Mouse (Mus musculus) CH12F3 (cell line): ENCODE data around the gene Fyb.

Experiments used
- in situ Hi-C: fragments of 300-500 bp; cut with MboI; formaldehyde crosslinking; loops from 2 replicates; pipeline ENCODE4 v1.14.3; 2020; ENCODE audit warnings: low sequenced_read_pairs

Gene Fyb

DNA sequence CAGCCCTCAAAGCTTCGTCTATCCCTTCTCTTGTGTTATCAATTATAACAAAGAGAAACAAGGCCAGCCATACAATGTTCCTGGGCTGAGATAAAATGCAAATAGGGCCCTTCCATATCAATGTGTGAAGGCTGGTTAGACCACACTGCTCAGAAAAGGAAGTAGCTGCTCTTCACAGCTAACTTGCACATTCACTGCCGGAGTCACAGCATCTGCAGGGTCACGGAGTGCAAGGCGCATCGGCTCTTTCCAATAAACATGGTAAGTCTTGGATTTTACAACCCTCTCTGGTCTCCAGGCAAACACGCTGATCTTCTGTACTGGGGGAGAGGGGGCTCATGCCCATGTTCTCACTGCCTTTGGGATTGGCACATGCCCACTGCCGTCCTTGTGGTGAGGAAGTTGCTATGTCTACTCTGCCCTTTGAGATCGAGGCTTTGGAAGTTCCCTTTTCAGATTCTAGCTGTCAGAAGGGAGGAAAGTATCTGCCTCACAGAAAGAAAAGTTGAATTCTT, at the start of gene Fyb:
Gene Fyb (plus strand): TSS at position 201 of the 515 bp plus-strand sequence.
- in situ Hi-C loops: no loop called here

GRCm38 (mm10) chr15:6483561-6483960, 39.1 kb upstream of the Fyb start:
- in situ Hi-C loops: no loop called here

DNA sequence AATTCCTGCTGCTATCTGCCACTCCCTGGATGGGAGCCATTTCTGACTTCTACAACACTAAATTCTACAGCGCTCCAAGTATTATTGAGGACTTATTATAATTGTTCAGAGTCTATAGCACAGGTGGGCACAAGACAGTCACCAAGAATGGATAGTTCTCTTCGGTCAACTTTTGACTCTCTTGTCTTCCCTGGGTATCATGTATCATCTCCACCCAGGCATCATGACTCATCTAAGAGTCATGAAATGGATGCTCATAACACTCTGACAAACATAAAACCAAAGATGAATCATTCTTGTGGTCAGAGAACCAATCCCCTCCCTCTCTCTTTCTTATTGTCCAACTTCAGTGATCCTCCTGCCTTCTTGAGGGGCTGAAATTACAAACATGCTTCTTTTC, 30.3 kb upstream of the Fyb start:
- in situ Hi-C loops: no loop called here

GRCm38 (mm10) chr15:6498396-6499070, 24.1 kb upstream of the Fyb start:
- in situ Hi-C loops: no loop called here

DNA sequence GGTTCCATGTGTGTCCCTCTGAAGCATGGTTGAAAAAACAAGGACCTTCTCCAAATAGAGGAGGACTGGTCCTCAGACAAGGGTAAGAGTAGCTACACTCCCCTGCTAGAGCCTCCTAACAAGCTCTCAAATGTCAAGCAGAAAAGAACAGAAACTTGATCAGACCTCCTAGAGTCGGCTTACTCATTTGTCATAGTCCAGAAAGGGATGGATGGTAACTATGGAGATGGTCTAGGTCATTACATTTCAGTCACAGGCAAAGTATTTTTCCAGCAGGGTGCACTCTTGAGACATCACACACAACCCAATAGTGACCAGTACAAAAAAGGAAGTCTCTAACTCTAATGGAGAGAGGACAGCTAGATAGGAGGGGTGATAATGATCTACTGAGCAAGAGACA, 21.9 kb upstream of the Fyb start:
- in situ Hi-C loops: no loop called here

- in situ Hi-C loops: no loop called here
These were observed 5.1 kb upstream of the Fyb start for GRCm38 (mm10) chr15:6517525-6517924.

DNA sequence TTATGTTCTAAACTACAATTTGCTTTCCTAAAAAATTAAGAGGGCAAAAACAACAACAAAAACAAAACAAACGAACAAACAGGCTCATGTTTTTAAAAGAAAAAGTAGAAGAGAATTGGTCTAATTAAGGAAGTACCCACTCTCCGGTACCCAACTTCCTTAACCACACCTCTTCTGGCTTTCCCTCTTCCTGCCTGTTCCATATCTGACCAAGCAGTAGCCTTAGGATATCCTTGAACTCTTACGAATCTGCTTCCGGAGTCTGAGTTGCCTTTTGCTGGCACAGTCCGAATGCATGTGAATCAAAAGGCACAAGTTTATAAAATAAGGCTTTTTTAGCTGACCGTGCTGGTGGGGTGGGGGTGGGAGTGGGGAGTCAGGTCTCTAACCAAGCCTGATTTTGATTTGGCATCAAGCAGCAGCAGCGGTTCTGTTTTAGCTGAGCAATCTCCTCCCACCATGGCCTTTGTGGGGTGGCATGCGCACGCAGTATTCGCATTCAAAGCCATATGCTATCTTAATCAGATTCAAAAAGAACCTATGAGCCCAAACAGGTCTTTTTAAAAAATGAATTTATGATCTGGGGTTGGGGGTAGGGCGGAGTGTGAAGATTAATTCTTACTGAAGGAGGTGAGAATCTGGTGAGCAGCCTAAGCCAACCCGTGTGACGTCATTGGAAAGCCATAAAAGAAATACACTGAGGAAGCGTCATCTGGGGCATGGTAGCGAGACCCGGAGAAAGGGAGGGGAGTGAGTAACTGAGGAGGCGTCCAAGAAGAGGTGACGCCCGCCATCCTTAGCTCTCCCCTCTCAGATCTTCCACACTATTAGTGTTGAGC, 3.0 kb upstream of the Fyb start:
- in situ Hi-C loops: no loop called here

DNA sequence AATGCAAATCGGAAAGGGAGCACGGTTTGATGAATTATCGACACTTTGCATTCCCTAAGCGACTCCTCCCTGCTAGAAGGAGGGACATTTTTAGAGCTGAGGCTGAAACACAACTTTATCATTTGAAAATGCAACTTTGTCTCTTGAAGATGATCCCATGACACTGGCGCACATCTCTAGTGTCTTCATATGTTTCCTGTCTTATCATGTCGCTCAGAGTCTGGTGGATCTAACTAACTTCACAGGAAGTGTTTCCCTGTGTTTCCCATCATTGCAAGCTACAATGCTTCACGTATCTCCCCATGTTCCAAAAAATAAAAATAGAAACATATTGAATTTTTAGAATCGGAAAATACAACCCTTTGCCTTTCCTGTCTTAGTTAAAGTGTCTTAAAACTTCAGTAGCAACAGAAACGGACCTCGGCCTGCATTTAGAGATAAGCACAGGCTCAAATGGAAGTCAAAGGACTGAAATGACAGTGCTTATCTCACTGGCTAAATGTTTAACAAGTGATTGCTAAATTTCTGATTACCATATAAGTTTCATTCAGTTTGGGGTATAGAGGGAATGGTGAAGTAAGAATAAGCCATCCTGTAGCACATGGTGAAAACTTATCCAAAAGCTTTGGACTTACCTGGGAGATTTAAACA, 2.0 kb upstream of the Fyb start:
- in situ Hi-C loops: no loop called here

DNA sequence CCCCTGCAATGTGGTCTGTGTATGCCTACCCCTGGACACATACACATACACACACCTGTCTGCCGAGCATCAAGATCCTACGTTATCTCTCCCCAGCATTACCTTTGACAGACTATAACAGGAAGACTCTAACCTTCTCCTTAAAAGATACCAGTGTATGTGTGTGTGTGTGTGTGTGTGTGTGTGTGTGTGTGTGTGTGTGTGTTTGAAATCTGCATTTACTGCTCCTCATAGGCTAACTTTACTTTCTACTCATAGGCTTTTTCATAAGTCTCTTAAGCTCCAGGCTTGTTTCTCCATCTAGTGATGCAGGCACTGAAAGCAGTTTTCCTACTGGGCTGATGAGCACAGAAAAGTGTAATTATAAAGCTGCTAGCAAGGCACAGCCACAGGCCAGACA, 2.1 kb downstream of the Fyb start:
- in situ Hi-C loops: no loop called here

DNA sequence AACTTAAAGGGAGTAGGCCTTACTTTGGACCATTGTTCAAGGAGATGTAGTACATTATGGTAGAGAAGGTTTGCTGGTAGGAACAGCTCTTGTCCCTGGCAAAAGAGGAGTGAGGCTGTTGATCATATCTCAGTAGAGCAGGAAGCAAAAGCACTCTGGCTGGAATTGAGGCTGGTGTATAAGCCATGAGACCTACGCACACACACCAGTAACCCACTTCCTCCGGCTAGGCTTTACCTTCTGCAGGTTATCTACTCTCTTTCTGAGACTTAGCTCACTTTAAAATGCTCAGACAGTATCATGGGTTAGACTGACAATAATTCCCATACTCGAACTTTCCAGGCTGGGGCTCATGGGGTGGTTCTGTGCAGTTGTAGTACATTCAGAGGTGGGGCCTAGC, 2.7 kb downstream of the Fyb start:
- in situ Hi-C loops: no loop called here

DNA sequence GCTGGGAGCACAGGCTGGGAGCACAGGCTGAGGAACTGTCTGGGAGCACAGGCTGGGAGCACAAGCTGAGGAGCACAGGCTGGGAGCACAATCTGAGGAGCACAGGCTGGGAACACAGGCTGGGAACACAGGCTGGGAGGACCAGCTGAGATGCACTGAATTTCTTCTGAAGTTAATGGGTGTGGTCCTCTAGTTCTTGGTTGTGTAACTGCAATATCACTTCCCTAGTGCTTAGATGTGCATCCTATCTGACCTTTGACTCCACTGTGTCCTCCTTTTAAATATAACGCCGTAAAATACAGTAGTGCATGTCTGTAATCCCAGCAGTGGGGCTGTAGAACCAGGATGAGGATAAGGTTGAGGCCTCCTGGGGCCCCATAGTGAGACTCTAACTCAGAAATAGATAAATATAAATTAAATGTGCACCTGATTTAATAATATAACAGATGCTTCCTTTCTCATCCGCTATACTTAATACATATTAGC, 11.2 kb downstream of the Fyb start:
- in situ Hi-C loops: no loop called here

- in situ Hi-C loops: no loop called here
These were observed 11.9 kb downstream of the Fyb start for GRCm38 (mm10) chr15:6534592-6534991.

DNA sequence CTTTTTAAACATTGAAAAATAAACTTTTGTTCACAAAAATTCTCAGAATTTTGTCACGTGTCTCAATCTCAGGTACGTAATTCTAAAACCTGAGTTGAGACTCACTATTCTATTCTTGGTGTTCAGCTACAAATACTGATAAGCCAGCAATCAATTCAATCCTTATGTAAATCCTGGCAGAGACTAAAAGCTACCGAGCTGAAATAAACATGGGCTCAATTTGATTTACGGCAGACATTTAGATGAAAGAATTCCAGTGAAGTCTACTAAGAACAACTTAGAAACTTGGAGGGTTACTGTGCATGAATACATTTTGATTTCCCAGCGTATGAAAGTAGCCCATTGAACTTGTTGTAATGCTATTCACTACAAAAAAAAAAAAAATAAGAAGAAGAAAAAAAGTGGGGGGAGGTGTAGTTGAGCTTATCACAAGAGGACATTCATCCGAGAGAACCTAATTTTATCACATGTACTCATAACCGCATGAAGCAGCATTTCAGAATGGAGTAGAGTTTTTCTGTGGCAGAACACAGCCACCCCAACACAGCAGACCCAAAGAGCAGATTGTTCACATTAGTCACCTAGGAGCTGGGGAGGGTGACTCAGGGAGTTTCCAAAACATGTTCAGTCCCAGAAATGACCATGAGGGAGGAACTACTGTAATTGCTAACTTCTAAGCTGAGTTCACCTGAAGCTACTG, 17.1 kb downstream of the Fyb start:
- in situ Hi-C loops: no loop called here

DNA sequence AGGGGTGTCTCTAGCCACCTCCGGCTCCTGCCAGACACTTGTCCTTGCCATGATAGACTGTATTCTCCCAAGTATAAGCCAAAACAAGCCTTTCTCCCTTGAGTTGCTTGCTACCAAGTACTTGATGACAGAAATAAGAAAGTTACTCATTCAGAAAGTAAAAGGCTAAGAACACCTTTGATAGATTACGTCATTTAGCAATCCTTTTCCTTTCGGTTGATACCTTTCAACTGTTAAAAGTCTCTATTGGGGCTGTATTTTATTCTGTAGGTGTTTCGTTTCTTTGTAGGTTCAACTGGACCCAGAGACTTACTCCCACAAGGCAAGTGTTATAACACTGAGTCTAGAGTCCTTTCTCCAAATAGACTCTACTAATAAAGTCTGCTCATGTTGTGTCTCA, 26.3 kb downstream of the Fyb start:
- in situ Hi-C loops: no loop called here

- in situ Hi-C loops: no loop called here
These were observed 29.2 kb downstream of the Fyb start for GRCm38 (mm10) chr15:6551875-6552274.

- in situ Hi-C loops: no loop called here
These were observed 32.1 kb downstream of the Fyb start for GRCm38 (mm10) chr15:6554742-6555141.

DNA sequence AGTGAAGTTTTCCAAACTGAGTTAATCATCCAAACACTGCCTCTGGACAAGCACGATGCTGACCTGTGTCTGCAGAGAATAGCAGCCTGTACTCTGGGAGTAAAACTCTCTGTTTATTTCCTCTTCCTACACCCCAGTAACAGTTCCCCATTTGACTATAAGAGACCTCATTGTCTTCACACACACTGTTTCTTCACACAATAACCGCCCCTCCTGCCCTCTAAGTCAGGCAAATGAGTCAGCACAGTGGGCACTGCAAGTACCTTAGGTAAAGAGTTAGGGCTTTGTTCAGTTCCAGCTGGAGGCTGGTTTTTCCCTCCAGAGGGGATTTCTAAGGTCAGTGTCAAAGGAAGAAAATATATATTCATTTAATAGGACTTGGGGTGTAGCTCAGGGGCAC, 32.9 kb downstream of the Fyb start:
- in situ Hi-C loops: no loop called here

DNA sequence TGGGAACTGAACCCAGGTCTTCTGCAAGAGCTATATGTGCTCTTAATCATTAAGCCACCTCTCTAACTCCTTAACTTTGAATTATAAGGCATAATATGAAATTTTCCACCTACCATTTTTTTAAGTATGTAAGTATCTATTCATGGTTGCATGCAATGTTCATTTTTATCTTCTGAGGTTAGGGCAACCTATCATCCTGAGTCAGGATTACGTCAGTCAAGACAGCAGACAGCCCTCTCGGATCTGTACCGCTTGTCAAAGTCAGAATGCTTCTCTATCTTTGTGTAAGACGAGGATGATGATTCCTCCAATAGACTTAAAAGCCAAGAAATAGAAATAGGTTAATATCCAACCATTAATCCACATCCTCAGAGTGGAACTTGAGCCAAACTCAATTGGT, 33.6 kb downstream of the Fyb start:
- in situ Hi-C loops: no loop called here

- in situ Hi-C loops: no loop called here
These were observed 34.3 kb downstream of the Fyb start for GRCm38 (mm10) chr15:6556911-6557310.

- in situ Hi-C loops: no loop called here
These were observed 34.9 kb downstream of the Fyb start for GRCm38 (mm10) chr15:6557552-6557951.

- in situ Hi-C loops: no loop called here
These were observed 36.5 kb downstream of the Fyb start for GRCm38 (mm10) chr15:6559188-6559587.
